Mouse (Mus musculus): ENCODE results near the gene Slc9a5.

DNA sequence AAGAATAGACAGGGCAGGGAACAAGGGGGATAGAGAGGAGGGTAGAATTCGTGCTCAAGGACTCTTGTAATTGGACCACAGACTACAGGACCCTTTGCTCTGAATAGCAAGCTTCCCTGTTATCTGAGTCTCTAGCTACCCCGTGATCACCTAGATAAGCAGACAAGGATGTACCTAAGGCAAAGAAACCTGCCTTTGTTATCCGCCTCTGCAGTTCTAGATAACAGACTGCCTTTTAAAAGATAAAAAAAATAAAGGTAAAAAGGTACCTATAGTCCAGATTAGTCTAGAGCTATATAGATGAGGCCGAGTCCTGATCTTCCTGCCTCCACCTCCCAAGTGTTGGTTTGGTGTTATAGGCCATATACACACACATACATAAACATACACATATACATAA is 5.9 kb upstream of the Slc9a5 start:
- TF ChIP-seq GATA1 (IDR thresholded peaks at IDR 0.05; ENCODE audit: low read length) (no peak), TAL1 (IDR thresholded peaks at IDR 0.05; ENCODE audit: low read length) (no peak)

All from erythroblast, embryonic 14.5 days (primary cell).